Mouse (Mus musculus) hindbrain, embryonic 11.5 days (tissue): ENCODE measurements at regions not wholly inside any gene's neighbourhood (a gene's known extent, or its start where the extent isn't known, plus 50 kb on each side); places are given as distances from the start of the nearest gene placed in this dataset.
"Not testable (repeated sequence)": the region's sequence is repeated elsewhere in the genome, so short reads cannot be mapped to it uniquely, and the experiment has no call there.

Source experiments
- ATAC-seq: fragments of 200-750 bp; cut with Nextera tagmentation; 2 replicates; pipeline ENCODE4 v1.8.0; 2017; ENCODE audit warnings: mild to moderate bottlenecking, moderate TSS enrichment, moderate library complexity; ENCODE audit not compliant: low FRiP score
- DNase-seq: peaks from one replicate; pipeline ENCODE4 v3.0.0-alpha.2; 2015; ENCODE audit warnings: low spot score
- H3K27ac ChIP-seq: fragments of 300-500 bp; sonication (generic); 2 replicates; pipeline ENCODE4 v1.5.1; 2014; ENCODE audit warnings: mild to moderate bottlenecking, low read depth, low read length
- H3K27me3 ChIP-seq: fragments of 300-500 bp; sonication (generic); 2 replicates; pipeline ENCODE4 v1.6.1; 2014; ENCODE audit warnings: mild to moderate bottlenecking, low read length, moderate library complexity, mixed read lengths; ENCODE audit not compliant: control insufficient read depth, insufficient read depth
- H3K36me3 ChIP-seq: fragments of 300-500 bp; sonication (generic); 2 replicates; pipeline ENCODE4 v1.6.1; 2014; ENCODE audit warnings: mild to moderate bottlenecking, low read length, moderate library complexity, mixed read lengths; ENCODE audit not compliant: control insufficient read depth, insufficient read depth
- H3K4me1 ChIP-seq: fragments of 300-500 bp; sonication (generic); replicated peaks from 2 replicates; pipeline ENCODE4 v1.6.1; 2014; ENCODE audit warnings: low read length, mixed read lengths; ENCODE audit not compliant: control insufficient read depth, insufficient read depth
- H3K4me2 ChIP-seq: fragments of 300-500 bp; sonication (generic); replicated peaks from 2 replicates; pipeline ENCODE4 v1.6.1; 2014; ENCODE audit warnings: mild to moderate bottlenecking, low read depth, low read length
- H3K4me3 ChIP-seq: fragments of 300-500 bp; sonication (generic); 2 replicates; pipeline ENCODE4 v1.5.1; 2014; ENCODE audit warnings: low read depth, low read length
- H3K9ac ChIP-seq: fragments of 300-500 bp; sonication (generic); 2 replicates; pipeline ENCODE4 v1.6.1; 2014; ENCODE audit warnings: low read depth, low read length
- H3K9me3 ChIP-seq: fragments of 300-500 bp; sonication (generic); 2 replicates; pipeline ENCODE4 v1.6.1; 2016; ENCODE audit warnings: low read length; ENCODE audit not compliant: control insufficient read depth
- WGBS: fragments of 180-500 bp; shearing (Covaris S2); extraction: QIAGEN DNeasy Blood & Tissue Kit; methylation state at CpG from one replicate; pipeline ENCODE4 v1.1.7; 2014; 5-methylcytosine and 5-hydroxymethylcytosine counted together

GRCm38 (mm10) chr3:114758592-114758991 lies 145.3 kb upstream of the Olfm3 start:
- Histone ChIP-seq H3K27ac (no peak overlapping the region), H3K4me3 (no peak overlapping the region), H3K9ac (no peak overlapping the region), H3K4me2 (no peak overlapping the region), H3K27me3 (no peaks in the 10 kb centered on the region), H3K36me3 (no peaks in the 10 kb centered on the region), H3K4me1 (no peaks in the 10 kb centered on the region), H3K9me3 (no peaks in the 10 kb centered on the region)
- DNase-seq (no peak), ATAC-seq (no peak)
- 89% methylated on average over 3 of the region's 3 CpGs for WGBS

GRCm38 (mm10) chr3:114759290-114760002 lies 144.4 kb upstream of the Olfm3 start:
- Histone ChIP-seq H3K27ac (no peak overlapping the region), H3K9ac (no peak overlapping the region), H3K36me3 (no peaks in the 10 kb centered on the region), H3K4me2 (no peak overlapping the region), H3K4me3 (no peak overlapping the region), H3K9me3 (no peaks in the 10 kb centered on the region), H3K4me1 (no peaks in the 10 kb centered on the region), H3K27me3 (no peaks in the 10 kb centered on the region)
- DNase-seq (no peak), ATAC-seq (no peak)
- 60% methylated on average over 1 of the region's 1 CpGs for WGBS

GRCm38 (mm10) chr3:114762373-114762772 lies 141.5 kb upstream of the Olfm3 start:
- H3K4me3 ChIP-seq, H3K9ac ChIP-seq, H3K4me2 ChIP-seq, H3K36me3 ChIP-seq, H3K9me3 ChIP-seq, DNase-seq, H3K27me3 ChIP-seq, H3K27ac ChIP-seq, ATAC-seq, H3K4me1 ChIP-seq: not testable (repeated sequence)
- WGBS = 84% methylated on average over 7 of the region's 8 CpGs

- H3K4me1 ChIP-seq = no peaks in the 10 kb centered on the region
- DNase-seq = no peak
- H3K27ac ChIP-seq = no peak overlapping the region
- H3K27me3 ChIP-seq = no peaks in the 10 kb centered on the region
- no peak overlapping the region for H3K9ac ChIP-seq
- no peak overlapping the region for H3K4me2 ChIP-seq
- H3K9me3 ChIP-seq = no peaks in the 10 kb centered on the region
- WGBS = 54% methylated on average over 1 of the region's 1 CpGs
- no peak for ATAC-seq
- no peaks in the 10 kb centered on the region for H3K36me3 ChIP-seq
- no peak overlapping the region for H3K4me3 ChIP-seq
Measured at GRCm38 (mm10) chr3:114789082-114789481, 114.8 kb upstream of the Olfm3 start.

GRCm38 (mm10) chr3:114790005-114790404 lies 113.9 kb upstream of the Olfm3 start:
- Histone ChIP-seq H3K4me3 (no peak overlapping the region), H3K4me1 (no peaks in the 10 kb centered on the region), H3K27ac (no peak overlapping the region), H3K36me3 (no peaks in the 10 kb centered on the region), H3K4me2 (no peak overlapping the region), H3K9me3 (no peaks in the 10 kb centered on the region), H3K27me3 (no peaks in the 10 kb centered on the region), H3K9ac (no peak overlapping the region)
- no peak for ATAC-seq
- 61% methylated on average over 2 of the region's 2 CpGs for WGBS
- no peak for DNase-seq

GRCm38 (mm10) chr3:114833120-114833519 lies 70.8 kb upstream of the Olfm3 start:
- Histone ChIP-seq H3K4me1 (no peaks in the 10 kb centered on the region), H3K36me3 (no peaks in the 10 kb centered on the region), H3K27ac (no peak overlapping the region), H3K9ac (no peak overlapping the region), H3K4me2 (no peak overlapping the region), H3K4me3 (no peak overlapping the region), H3K27me3 (no peaks in the 10 kb centered on the region), H3K9me3 (no peaks in the 10 kb centered on the region)
- DNase-seq (no peak), ATAC-seq (no peak)
- 81% methylated on average over 2 of the region's 2 CpGs for WGBS
